Mouse (Mus musculus) urinary bladder, adult 2 months (tissue): ENCODE measurements around the gene Racgap1. TPM values are rescaled to one million over a fixed set of nuclear protein-coding genes. Genes with fewer than 3 reads are reported as not detected.

Experiments
- DNase-seq: peaks from one replicate; pipeline ENCODE4 v3.0.0; 2022; ENCODE audit warnings: low spot score
- polyA plus RNA-seq: library from polyadenylated mRNA; depleted of rRNA; stranded (reverse); fragments of >200 nt; gene quantifications from 2 replicates; pipeline ENCODE4 v1.2.3, GENCODE M21; 2012; rRNA removed

Gene Racgap1
- 5.4 and 6.1 TPM in 2 replicates for polyA plus RNA-seq

DNA sequence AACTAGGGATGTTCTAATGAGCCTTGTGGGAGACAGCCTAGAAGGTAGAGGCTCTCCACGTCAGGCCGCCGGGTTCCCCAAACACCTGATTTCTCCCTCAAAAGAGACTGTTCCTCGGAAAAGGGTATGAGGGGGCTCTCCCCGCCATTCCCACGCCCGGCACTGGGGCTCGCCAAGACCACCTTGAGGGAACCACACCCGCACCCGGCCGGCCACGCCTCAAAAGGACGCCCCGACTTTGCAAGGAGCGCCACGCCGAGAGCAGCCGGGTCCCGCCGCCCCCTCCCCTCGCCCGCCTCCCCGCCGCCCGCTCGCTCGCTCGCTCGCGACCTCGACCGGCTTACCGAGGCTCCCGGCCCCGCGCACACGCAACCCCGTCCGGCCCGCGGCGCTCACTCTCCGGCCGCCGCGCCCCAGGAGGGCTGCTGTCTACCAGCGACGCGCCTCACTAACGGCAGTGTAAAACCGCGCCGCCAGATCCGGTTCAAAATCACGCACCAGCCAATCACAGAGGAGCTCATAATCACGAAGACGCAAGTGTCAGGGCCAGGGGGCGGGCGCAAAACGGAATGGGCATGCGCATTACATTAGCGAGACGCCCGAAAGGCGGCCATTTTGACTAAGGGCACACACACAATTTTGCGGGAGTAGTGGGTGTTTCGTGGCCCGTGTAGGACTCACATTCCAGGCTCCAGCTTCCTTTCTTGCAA lies at the start of gene Racgap1:
Gene Racgap1, minus strand, starts transcription at position 494 of the 710 bp plus-strand sequence.
- peak; percentile 83 for DNase-seq

DNA sequence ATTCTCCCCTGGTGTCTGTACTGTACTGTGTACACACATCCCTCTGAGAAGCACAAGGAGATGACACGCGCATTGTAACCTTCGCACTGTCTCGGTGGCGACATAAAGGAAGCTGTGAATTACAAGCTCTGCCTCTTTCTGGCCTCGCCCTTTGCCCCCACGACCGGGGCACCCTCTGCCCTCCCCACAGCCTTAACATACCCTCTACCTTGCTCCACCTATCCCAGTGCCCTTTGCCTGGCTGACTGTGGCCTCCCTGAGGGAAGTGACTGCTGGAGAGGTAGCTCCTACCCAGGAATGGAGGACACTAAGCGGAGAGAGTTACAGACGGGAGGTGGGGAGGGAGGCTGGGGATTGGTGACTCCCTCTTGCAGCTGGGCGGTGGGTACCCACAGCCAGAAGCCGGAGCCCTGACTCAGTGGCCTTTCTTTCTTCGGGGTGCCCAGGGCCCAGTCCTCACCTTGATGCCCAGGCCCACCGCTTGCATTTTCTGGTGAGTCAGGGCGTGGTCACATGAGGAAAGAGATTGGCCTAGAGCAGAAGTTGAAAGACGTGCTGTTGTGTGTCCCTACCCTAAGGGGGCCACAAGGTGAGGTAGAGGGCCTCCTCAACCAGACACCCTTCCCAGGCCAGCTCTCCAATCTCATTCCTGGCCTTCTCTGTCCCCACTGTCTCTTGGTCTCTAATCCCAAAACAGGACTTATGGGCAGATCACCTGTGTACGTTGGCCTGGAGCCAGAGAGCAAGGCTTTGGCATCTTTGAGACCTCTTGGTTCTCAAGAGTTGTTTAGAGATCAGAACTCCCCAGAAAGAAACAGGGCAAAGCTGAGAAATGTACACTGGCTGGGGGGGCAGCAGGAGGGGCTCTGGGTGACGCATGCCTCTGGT lies 49.0 kb upstream of the Racgap1 start:
- DNase-seq, result no peak

DNA sequence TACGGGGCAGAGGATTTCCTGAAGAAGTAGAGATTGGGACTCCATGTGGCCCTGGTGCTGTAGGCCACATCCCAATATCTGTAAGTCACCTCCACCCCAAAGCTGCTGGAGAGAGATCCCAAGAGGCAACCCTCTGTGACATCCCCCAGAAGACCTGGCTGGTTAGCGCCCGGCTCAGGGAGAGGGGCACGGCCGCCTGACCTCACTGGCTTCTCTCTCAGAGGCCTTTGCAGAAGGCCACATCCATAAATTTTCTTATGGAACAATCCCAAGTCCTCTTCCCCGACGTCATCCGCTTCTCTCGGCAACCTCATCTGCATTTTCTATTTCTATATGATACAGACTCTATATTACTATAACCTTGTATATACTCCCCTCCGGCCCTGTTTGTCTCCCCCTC lies 48.3 kb upstream of the Racgap1 start:
- no peak for DNase-seq

DNA sequence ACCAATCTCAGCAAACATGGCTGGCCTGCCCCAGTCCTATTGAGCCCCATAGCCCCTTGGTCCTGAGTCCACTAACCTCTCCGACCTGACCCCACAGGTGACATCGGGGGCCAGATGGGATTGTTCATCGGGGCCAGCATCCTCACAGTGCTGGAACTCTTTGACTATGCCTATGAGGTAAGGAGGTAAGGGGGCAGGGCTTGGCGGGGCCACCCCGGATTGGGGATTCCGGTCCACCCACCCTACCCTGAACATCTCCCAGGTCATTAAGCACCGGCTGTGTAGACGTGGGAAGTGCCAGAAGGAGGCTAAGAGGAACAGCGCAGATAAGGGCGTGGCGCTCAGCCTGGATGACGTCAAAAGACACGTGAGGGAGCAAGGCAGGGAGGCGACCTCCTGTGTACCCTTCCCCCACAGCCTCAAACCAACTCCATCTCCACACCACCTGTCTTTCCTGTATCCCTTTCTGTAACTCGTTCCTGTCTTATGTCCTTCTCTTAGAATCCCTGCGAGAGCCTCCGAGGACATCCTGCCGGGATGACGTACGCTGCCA lies 47.2 kb upstream of the Racgap1 start:
- DNase-seq, result no peak

DNA sequence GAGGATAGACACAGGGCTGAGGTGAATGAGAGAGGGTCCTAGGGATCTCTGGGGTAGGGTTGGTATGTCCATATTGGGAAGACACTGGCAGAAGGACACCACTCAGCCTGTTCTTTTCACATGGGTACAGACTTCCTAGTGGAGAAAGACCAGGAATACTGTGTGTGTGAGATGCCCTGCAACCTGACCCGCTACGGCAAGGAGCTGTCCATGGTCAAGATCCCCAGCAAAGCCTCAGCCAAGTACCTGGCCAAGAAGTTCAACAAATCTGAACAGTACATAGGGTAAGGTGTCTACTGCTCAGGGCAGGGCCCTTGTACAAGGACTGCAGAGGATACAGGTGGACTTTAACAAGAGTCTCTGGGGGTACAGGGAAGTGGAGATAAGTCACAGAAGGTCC lies 45.9 kb upstream of the Racgap1 start:
- DNase-seq, result no peak

DNA sequence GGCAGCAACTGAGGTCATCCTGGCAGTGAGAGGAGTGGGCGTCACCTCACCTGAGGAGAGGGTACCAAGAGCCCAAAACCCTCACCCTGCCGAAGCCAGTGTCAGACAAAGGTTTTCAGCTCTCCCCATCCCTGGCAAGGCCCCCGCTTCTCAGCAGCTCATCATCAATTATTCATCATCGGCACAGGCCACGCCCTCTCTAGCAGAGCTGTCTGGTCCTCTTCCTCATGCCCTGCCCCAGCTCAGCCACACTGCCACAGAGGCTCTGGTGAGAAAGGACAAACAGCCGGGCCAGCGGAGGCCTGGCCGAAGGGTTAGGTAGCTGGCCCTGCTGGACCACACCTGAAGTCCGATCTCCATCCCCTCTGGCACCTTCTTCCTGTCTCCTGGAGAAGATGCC lies 40.5 kb upstream of the Racgap1 start:
- no peak for DNase-seq

DNA sequence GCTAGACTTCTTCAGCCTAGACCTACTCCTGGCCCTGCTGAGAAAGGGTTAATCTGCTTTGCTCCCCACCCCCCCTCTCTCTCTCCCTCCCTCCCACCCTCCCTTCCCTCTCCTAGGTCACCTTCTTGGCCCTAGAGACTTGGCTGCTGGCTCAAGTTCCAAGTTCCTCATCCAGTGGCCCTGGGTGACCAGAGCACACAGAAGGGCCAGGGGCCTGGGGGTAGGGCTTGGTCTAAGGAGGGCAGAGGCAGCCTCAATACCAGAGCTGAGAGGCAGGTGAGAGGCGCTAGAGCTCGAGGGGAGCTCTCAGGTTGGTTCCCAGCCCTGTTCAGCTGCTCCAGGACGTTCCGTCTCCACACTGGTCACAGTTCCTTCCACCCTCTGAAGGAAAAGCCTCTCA lies 39.5 kb upstream of the Racgap1 start:
- DNase-seq, result no peak

DNA sequence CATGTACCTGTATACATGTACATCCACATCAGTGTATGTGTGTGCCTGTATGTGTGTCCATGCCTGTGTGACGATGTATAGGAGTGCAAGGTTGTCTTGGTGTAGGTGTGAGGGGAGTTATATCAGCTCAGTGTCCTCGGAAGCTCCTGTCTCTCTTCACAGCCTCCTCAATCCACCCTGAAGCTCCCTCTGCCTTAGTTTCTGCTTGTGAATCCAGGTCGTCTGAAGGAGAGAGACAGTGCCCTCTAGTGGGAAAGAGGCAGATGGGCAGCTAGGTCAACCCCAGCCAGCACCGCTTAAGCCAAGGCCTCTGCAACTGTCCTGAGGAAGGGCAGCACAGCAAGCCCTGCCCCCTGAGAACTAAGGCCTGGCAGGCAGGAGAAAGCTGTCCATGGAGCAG lies 37.3 kb upstream of the Racgap1 start:
- DNase-seq, result no peak

DNA sequence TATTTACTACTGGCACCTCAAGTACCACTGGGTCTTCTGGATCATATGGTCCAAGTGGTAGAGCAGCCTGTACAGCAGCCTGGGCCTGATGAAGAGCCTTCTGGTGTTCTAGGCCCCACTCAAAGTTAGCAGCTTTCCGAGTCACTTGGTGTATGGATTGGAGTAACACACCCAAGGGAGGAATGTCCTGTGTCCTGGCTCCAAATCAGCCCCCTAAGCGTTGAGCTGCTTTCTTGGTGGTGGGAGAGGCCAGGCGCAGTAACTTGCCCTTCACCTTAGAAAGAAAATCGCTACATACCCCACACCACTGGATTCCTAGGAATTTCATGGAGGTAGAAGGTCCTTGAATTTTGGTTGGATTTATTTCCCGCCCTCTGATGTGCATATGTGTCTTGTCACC lies 32.7 kb upstream of the Racgap1 start:
- DNase-seq, result no peak

DNA sequence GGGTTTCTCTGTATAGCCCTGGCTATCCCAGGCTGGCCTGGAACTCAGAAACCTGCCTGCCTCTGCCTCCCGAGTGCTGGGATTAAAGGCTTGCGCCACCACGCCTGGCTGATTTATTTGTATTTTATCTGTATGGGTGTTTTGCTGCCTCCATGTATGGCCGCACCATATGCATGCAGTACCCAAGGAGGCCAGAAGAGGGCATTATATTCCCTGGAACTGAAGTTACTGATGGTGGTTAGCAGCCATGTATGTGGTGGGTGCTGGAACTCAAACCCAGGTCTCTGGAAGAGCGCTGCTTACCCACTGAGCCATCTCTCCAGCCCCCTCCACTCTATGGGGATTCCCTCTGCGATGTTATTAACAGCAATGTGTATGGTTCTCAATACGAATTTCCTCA lies 31.4 kb upstream of the Racgap1 start:
- DNase-seq, result no peak

DNA sequence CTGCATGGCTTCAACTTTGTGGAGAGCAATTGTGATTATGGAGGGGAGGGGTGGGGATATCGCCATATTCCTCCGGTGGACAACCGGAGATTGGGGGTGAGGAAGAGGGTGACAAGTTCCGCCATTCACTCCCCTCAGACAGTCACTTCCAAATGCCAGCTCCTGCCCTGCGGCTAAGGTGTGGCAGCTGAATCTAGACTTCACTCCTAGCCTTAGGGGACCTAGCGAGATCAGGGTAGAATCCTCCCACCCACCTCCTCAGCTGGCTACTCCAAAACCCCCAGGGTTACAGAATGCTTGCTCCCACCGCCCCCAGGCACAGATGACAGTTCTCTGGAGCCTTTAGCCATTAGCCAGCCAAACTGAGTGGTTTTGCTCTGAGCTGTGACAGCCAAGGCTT lies 27.6 kb upstream of the Racgap1 start:
- no peak for DNase-seq

DNA sequence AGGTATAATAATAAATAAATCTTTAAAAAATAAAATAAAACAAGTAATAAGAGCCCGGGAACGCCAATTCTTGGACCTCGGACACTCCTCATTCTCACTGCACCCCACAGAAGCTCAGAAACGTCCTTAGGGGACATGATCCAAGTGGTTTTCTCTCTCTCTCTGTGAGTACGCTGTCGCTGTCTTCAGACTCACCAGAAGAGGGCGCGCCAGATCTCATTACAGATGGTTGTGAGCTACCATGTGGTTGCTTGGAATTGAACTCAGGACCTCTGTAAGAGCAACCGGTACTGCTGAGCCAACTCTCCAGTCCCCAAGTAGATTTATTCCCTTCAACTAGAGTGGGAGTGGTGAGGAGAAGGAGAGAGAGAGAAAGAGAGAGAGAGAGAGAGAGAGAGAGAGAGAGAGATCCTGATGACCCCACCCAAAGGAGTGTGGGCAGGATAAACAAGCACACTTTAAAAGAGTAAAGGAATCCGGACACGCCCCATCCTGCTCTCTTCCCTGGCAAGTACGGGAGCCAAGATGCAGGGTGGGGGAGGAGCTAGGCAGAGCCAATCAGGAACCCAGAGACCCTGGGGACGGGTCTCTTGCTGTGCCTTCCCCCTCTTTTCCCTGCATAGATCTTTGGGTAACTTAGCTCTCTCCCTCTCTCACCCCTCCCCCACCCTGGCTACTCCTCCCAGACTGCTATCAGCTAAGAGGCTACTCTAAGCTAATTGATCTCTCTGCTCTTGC lies 26.8 kb upstream of the Racgap1 start:
- no peak for DNase-seq

DNA sequence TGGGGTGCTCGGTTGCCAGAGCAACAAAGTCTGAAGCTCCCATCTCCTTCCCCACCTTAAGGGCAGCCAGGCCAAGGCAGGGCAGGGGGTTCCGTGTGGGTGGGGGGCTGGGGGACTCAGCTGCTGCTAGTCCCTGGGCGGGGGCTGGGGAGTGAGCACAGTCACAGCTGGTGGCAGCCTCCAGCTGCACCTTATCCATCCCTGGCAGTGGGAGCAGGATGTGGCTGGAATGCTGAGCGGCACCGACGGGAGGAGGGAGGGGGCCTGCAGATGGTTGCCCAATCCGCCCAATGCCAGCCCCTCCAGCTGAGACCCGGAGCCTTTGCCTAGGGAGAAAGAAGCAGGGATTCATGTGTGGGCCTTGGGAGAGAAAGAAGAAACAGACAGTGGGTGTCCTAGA lies 25.6 kb upstream of the Racgap1 start:
- DNase-seq, result no peak

DNA sequence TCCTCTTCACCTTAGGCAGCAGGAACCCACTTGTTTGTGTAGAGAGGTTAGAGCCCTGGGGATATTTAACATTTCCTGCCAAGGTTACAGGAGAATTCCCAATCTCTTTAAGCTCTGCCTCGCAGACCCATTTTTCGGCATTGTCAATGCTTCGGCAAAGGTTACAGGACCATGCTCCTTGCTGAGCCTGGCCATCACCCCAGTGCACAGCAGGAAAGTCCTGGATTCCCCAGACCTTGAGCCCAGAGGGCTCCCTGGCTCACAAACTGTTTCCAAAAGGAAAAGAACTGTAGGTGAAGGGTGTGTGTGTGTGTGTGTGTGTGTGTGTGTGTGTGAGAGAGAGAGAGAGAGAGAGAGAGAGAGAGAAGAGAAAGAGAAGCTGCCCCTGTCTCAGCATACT lies 23.4 kb upstream of the Racgap1 start:
- DNase-seq, result no peak

DNA sequence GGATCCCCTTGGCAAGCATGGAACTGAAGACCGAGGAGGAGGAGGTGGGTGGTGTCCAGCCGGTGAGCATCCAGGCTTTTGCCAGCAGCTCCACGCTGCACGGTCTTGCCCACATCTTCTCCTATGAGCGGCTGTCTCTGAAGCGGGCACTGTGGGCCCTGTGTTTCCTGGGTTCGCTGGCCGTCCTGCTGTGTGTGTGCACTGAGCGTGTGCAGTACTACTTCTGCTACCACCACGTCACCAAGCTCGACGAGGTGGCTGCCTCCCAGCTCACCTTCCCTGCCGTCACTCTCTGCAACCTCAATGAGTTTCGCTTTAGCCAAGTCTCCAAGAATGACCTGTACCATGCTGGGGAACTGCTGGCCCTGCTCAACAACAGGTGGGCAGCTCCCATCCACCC lies 20.3 kb upstream of the Racgap1 start:
- DNase-seq, result no peak

DNA sequence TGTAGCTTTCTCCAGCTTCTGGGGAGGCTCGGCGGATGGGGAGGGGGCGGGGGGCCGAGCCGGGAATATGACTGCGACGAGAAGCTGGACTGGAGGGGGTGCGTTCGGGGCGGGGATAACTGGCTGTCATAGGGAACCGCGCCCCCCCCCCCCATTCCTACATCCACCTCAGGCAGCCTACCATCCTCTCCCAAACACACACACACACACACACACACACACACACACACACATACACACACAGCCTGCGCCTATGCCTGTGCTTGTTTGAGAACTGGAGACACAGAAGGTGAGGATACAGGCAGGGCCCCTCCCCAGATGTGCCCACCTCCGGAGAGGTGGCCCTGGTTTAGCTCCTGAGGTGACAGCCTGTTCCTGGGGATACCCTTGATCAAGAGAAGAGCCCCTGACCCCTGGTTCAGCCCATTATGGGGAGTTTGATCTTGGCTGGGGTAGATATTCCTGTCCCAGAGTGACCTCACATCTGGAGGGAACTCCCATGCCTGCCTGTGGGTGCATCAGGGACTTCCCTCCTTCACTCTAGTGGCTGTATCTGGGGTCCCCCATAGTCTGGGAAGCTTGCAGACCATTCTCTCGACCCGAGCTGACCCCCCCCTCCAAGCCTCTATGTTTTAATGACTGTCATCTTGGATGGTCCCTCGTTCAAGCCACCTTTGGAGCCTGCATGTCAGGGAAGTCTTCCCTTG lies 19.7 kb upstream of the Racgap1 start:
- DNase-seq, result no peak

DNA sequence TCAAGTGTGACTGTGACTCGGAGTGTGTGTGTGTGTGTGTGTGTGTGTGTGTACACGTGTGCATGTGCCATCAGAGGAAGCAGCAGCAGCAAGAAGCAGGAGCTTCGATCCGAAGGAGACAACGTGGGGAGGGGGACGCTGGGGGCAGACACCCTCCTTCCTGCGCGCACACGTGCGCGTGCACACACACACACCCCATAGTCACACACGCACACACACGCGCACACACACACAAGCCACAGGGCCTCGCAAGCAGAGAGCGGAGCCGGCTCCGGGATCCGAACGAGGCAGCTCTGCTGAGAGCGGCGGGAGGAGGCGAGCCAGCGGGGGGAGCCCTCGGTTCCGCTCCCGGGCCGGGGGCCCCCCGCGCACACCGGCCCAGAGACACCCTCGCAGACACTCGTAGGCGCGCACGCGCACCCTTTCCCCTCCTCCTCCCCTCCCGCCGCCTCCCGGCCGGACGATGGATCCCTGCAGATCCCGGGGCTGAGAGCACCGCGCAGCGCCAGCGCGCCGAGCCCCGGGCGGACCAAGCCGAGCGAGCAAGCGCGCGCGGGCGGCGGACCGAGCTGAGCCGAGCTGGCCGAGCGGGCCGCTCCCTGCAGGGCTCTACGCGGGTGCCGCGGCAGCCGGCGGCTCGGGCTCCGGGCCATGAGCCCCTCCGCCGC lies 18.8 kb upstream of the Racgap1 start, which contains the start of gene Asic1:
Gene Asic1, plus strand, starts transcription at position 215 of the 668 bp plus-strand sequence.
- peak; percentile 53 for DNase-seq

DNA sequence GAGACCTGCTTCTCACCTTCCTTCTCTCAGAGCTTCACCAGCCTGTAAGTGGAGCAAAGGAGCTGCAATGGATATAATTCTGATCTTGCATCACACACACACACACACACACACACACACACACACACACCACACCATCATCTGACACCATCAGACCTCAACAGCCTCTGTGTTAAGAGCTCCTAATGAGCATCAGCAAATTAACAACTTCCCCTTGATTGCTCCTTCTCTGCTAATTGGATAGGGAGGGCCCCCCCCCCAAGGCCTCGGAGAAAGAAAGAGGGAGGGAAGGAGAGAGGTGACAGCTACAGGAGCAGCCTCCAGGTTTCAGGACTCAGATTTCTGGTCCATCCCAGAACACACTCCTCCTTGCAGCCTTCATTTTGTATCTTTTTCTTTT lies 17.9 kb upstream of the Racgap1 start:
- DNase-seq, result no peak

DNA sequence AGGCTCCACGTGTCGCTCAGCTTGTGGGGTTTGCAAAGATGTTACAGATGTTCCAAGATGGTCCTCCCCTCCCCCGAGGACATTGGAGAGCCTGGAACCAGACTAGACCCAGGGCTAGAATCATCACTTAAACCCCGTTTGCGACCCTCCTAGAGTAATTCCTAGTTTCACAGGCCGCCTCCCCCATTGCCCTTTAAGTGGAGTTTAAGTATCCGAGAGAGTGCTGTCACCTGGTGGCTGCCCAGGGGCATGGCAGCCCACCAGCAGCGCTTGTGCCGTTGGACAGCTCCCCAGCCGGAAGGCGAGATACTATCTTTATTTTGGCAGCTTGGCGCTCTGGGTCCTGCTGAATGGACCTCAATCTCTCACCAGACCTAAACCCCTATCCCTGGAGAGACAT lies 17.4 kb upstream of the Racgap1 start:
- DNase-seq, result peak; percentile 46

DNA sequence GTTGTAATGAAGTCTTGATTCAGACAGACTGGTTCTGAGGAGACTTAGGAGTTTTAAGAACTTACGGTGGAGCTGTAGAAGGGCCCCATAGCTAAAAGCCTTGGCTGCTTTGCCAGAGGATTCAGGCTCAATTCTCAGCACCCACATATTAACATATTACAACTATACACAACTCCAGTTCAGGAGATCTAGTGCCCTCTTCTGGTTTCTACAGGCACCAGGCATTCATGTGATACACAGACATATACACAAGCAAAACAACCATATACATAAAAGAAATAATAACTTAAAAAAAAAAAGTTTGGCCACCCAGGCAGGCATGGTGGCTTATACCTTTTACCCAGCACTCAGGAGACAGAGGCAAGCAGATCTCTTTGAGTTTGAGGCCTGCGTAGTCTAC lies 16.1 kb upstream of the Racgap1 start:
- no peak for DNase-seq
